Comparison of ENCODE assay signal across 10 mouse cellular contexts in the genomic region with DNA sequence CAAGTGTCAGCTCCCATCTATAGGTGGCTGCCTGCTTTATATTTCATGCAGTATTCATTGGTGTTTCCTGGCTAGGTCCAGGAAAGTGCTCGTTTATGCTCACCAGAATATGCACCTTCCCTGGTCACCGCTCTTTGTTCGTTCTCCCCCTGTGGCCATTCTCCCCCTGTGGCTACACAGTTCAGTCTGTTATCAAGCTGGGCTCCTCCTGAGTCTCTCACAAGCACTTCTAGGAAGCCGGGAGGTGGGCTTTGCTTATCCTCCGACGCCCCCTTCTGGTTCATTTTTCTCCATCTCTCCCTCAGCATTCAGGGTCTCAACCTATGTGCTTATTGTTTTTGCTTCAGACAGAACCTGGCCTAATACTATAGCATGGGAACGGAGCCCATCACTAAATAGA. TPM values are rescaled to one million over a fixed set of nuclear protein-coding genes. Genes with fewer than 3 reads are reported as not detected.
DNase-seq lines count a peak whose midpoint lies in the region; ATAC-seq and TF ChIP-seq lines count a peak whose summit lies in the region.
"Had no signal": no experiment of that assay in that cellular context is flagged by ENCODE, and none has a peak within 500 bp of the region (broad histone marks: within the 10 kb centered on the region; RNA-seq: fewer than 3 reads in every experiment).

No protein-coding gene starts in this region.

- TF ChIP-seq CTCF in midbrain, postnatal 0 days (IDR thresholded peaks at IDR 0.05): peak; percentile 80

- peak; percentile 38 to 66 for DNase-seq in cerebellum, postnatal 4 days (ENCODE audit: low spot score in 2 of 2)
- DNase-seq in cerebellum, adult 9-10 months: no peak
- peak; percentile 50 for DNase-seq in brain, embryonic 18.5 days (ENCODE audit: low read depth, low spot score)
- DNase-seq in hindbrain, embryonic 11.5 days (ENCODE audit: low spot score): peak; percentile 85
- peak; percentile 89 for DNase-seq in midbrain, postnatal 0 days (ENCODE audit: low spot score)
- DNase-seq in layer of hippocampus, adult 18-20 months (ENCODE audit: low spot score in 2 of 2): no peak
- no peak for DNase-seq in urinary bladder, postnatal 36 days (ENCODE audit: low spot score in 2 of 2)

- H3K27me3 ChIP-seq in hindbrain, embryonic 11.5 days (ENCODE audit: control insufficient read depth, insufficient read depth, low read length): peaks cover 4% of the 10 kb centered on the region
- 0 out of 2 replicates have a peak, but pooled peaks cover 8% of the 10 kb centered on the region for H3K27me3 ChIP-seq in midbrain, postnatal 0 days (ENCODE audit: insufficient read depth, low read length)

- H3K9ac ChIP-seq in hindbrain, embryonic 11.5 days (ENCODE audit: low read depth, low read length): no peak overlapping the region
- no peak overlapping the region for H3K9ac ChIP-seq in midbrain, postnatal 0 days (replicated peaks; ENCODE audit: low read length, poor library complexity, severe bottlenecking)
- H3K9ac ChIP-seq: heart, embryonic 13.5 days had no signal

- no peak overlapping the region for H3K4me2 ChIP-seq in hindbrain, embryonic 11.5 days (replicated peaks; ENCODE audit: low read depth, low read length)
- H3K4me2 ChIP-seq in midbrain, postnatal 0 days (ENCODE audit: low read depth, low read length, poor library complexity, severe bottlenecking): no peak overlapping the region

- 2% methylated on average over 7 of the region's 7 CpGs for WGBS in hindbrain, embryonic 11.5 days
- 2% methylated on average over 7 of the region's 7 CpGs for WGBS in midbrain, postnatal 0 days

- ATAC-seq in hindbrain, embryonic 11.5 days (ENCODE audit: low FRiP score): peak; percentile 79
- ATAC-seq in midbrain, postnatal 0 days (ENCODE audit: low FRiP score): peak; percentile 27; the same call in 1 of the 2 replicates
- no peak for ATAC-seq in frontal cortex, adult (ENCODE audit: low TSS enrichment)

- H3K9me3 ChIP-seq in hindbrain, embryonic 11.5 days (ENCODE audit: control insufficient read depth, low read length): no peaks in the 10 kb centered on the region
- no peaks in the 10 kb centered on the region for H3K9me3 ChIP-seq in midbrain, postnatal 0 days (ENCODE audit: low read length)

- no peaks in the 10 kb centered on the region; the same call in 1 of the 2 replicates for H3K4me1 ChIP-seq in hindbrain, embryonic 11.5 days (replicated peaks; ENCODE audit: control insufficient read depth, insufficient read depth, low read length)
- no peaks in the 10 kb centered on the region for H3K4me1 ChIP-seq in midbrain, postnatal 0 days (ENCODE audit: insufficient read depth, low read length)
- H3K4me1 ChIP-seq: heart, embryonic 13.5 days had no signal

- H3K36me3 ChIP-seq in hindbrain, embryonic 11.5 days (ENCODE audit: control insufficient read depth, insufficient read depth, low read length): no peaks in the 10 kb centered on the region
- no peaks in the 10 kb centered on the region for H3K36me3 ChIP-seq in midbrain, postnatal 0 days (ENCODE audit: insufficient read depth, low read length)
- H3K36me3 ChIP-seq: heart, embryonic 13.5 days had no signal

- no peak overlapping the region for H3K4me3 ChIP-seq in hindbrain, embryonic 11.5 days (ENCODE audit: low read depth, low read length)
- no peak overlapping the region for H3K4me3 ChIP-seq in midbrain, postnatal 0 days (ENCODE audit: low read depth, low read length)
- H3K4me3 ChIP-seq: heart, embryonic 13.5 days; myocyte had no signal

- H3K27ac ChIP-seq in hindbrain, embryonic 11.5 days (ENCODE audit: low read depth, low read length): peak overlapping the region; percentile 40; the same call in 1 of the 2 replicates
- no peak overlapping the region for H3K27ac ChIP-seq in midbrain, postnatal 0 days (ENCODE audit: low read depth, low read length)
- H3K27ac ChIP-seq: heart, embryonic 13.5 days had no signal

RNA-seq across cellular contexts. Expression of gene Tmem132c, which starts 6.9 kb away (rescaled TPM):
- 18.6 and 21.1 TPM in 2 replicates for polyA plus RNA-seq in hindbrain, embryonic 11.5 days (2014; fragmentation: Nextera tagmentation; extraction: Ambion mirVana)
- 37.9 and 40.0 TPM in 2 replicates for total RNA-seq in midbrain, postnatal 0 days (2014; rRNA removed)
- 8.7 and 10.2 TPM in 2 replicates for polyA plus RNA-seq in midbrain, postnatal 0 days (2015; fragmentation: Nextera tagmentation; extraction: Ambion mirVana)
- total RNA-seq in layer of hippocampus, adult 18-20 months (2021): 1 to 10 TPM; 2.7 to 3.7 TPM
- polyA plus RNA-seq: myocyte had no signal

Comparison
In these comparisons a context has a peak if more than half of its experiments do, and no peak if none do; other contexts are left out.
1. DNase-seq: peak in cerebellum, postnatal 4 days (2 of 2), brain, embryonic 18.5 days (single experiment), hindbrain, embryonic 11.5 days (single experiment) and midbrain, postnatal 0 days (single experiment); none in cerebellum, adult 9-10 months (single experiment), layer of hippocampus, adult 18-20 months (0 of 2) and urinary bladder, postnatal 36 days (0 of 2).